Mouse (Mus musculus): ENCODE data around the gene Gm36210.

DNA sequence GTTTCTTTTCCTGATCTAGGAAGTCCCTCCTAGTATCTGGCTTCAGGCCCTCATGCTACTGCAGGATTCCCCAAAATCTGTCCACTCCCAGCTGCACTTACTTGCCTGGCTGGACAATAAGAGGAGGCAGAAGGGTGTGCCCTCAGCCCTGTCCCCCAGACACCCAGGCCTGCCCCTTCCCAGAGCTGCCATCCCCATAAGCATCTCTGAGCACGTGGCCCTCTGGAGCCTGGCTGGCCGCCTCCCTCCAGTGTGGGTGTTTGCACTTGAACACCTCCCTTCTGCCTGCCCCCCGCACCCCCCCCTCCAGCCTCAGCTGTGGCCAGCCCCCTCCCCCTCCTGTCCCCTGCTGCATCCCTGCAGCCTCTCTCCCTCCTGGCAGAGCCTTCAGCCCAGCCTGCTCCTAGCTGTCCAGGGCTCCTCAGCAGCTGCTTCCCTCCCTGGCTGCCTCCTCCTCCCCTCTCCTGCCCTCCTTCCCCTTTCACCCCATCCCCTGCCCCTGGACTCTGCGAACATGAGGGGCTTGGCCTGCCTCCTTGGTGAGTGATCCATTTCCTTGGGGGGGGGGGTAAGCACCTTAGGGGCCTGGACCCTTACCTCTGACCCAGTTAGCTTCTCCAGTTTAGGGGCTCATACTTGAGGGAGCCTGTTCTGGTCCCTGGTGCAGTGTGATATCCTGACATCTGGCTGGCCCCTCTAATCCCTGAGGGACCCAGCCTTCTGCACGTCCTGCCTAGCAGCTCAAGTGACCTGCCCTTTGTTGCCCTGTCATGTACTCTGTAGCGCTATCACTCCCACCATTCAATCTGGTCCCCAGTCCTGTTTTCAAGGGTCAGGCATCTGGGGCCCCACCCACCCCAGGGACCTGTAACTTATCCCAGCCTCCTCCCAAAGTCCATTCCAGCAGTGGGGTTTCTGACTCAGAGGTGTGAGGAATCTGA, 19.4 kb upstream of the Gm36210 start, which contains the start of gene Ssc5d:
- TF ChIP-seq POLR2A (IDR thresholded peaks at IDR 0.05; ENCODE audit: borderline replicate concordance, control insufficient read depth, low read depth, low read length), result no peak
- no peak for TF ChIP-seq CTCF (IDR thresholded peaks at IDR 0.05; ENCODE audit: control insufficient read depth, insufficient read depth, low read length)

Data from bone marrow, adult 2 months (tissue).